Mouse (Mus musculus) limb, embryonic 14.5 days (tissue): ENCODE measurements at regions not wholly inside any gene's neighbourhood (a gene's known extent, or its start where the extent isn't known, plus 50 kb on each side); places are given as distances from the start of the nearest gene placed in this dataset.

Experiments used
- ATAC-seq: fragments of 200-750 bp; cut with Nextera tagmentation; 2 replicates; pipeline ENCODE4 v1.8.0; 2017; ENCODE audit warnings: low read depth, moderate number of reproducible peaks, moderate TSS enrichment; ENCODE audit not compliant: low FRiP score
- DNase-seq: peaks from one replicate; pipeline ENCODE4 v3.0.0-alpha.2; 2015; ENCODE audit warnings: low spot score
- H3K27ac ChIP-seq: fragments of 300-500 bp; sonication (generic); replicated peaks from 2 replicates; pipeline ENCODE4 v1.5.1; 2014; ENCODE audit warnings: low read depth, mild to moderate bottlenecking, low read length, moderate library complexity, mixed read lengths
- H3K27me3 ChIP-seq: fragments of 300-500 bp; sonication (generic); 2 replicates; pipeline ENCODE4 v1.6.1; 2014; ENCODE audit warnings: low read length, mixed read lengths; ENCODE audit not compliant: control insufficient read depth, insufficient read depth
- H3K36me3 ChIP-seq: fragments of 300-500 bp; sonication (generic); 2 replicates; pipeline ENCODE4 v1.6.1; 2014; ENCODE audit warnings: mild to moderate bottlenecking, low read length, moderate library complexity, mixed read lengths; ENCODE audit not compliant: control insufficient read depth, insufficient read depth
- H3K4me1 ChIP-seq: fragments of 300-500 bp; sonication (generic); 2 replicates; pipeline ENCODE4 v1.6.1; 2014; ENCODE audit warnings: antibody characterized with exemption, low read length, mixed read lengths; ENCODE audit not compliant: control insufficient read depth, insufficient read depth
- H3K4me2 ChIP-seq: fragments of 300-500 bp; sonication (generic); replicated peaks from 2 replicates; pipeline ENCODE4 v1.6.1; 2014; ENCODE audit warnings: low read depth, mild to moderate bottlenecking, low read length, moderate library complexity; ENCODE audit not compliant: severe bottlenecking
- H3K4me3 ChIP-seq: fragments of 300-500 bp; sonication (generic); replicated peaks from 2 replicates; pipeline ENCODE4 v1.5.1; 2014; ENCODE audit warnings: low read length
- H3K9ac ChIP-seq: fragments of 300-500 bp; sonication (generic); 2 replicates; pipeline ENCODE4 v1.6.1; 2014; ENCODE audit warnings: mild to moderate bottlenecking, low read depth, low read length, moderate library complexity; ENCODE audit not compliant: severe bottlenecking
- H3K9me3 ChIP-seq: fragments of 300-500 bp; sonication (generic); 2 replicates; pipeline ENCODE4 v1.6.1; 2016; ENCODE audit warnings: low read length; ENCODE audit not compliant: control insufficient read depth
- POLR2A ChIP-seq: fragments of 200-500 bp; IDR thresholded peaks from 2 replicates; pipeline ENCODE4 v1.8.0; 2012; ENCODE audit warnings: inconsistent platforms, mild to moderate bottlenecking, moderate library complexity, borderline replicate concordance; ENCODE audit not compliant: insufficient read depth, insufficient read length; ENCODE audit errors: extremely low read depth
- WGBS: fragments of 180-500 bp; shearing (Covaris S2); extraction: QIAGEN DNeasy Blood & Tissue Kit; methylation state at CpG from one replicate; pipeline ENCODE4 v1.1.7; 2014; 5-methylcytosine and 5-hydroxymethylcytosine counted together

DNA sequence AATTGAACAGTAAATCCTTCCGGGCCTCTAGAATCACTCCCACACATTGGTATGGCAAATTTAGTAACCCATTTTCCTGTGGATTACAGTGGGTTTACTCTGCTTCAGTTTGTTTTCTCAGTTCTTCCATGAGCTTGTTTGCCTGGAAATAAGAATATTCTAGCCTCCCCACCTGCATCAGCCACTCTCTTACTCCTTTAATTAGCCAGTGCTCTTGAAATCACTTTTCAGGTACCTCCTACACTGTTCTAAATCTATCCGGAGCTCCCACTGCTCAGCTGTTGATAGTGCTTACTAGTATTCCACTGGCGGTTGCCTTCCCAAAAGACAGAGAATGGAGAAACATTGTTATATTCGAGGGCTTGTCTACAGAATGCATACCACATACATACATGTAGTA, 167.1 kb downstream of the Htr7 start:
- Histone ChIP-seq H3K9ac (no peak overlapping the region), H3K27ac (no peak overlapping the region), H3K36me3 (no peaks in the 10 kb centered on the region), H3K4me1 (no peaks in the 10 kb centered on the region), H3K4me2 (no peak overlapping the region), H3K27me3 (no peaks in the 10 kb centered on the region), H3K4me3 (no peak overlapping the region), H3K9me3 (no peaks in the 10 kb centered on the region)
- TF ChIP-seq POLR2A, result no peak
- ATAC-seq, result no peak
- WGBS, result 76% methylated on average over 4 of the region's 4 CpGs
- no peak for DNase-seq

DNA sequence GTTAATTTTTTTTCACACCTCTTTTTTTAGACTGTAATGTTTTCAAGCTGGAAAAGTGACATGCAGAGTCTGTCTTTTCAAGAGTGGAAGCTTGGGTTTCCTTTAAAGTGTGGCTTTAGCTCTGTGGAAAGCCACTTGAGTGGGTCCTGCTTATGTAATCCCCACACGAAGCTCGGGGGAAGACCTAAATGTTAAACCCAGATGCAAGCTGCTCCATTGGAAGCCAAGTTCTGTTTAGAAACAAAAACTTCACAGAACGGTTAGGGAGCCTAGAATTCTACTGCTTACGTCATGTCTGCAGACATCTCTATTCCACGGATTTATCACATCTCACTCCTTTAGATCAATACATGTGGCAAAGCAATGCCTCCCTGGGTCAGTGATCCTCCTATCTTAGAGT, 171.0 kb downstream of the Htr7 start:
- H3K27me3 ChIP-seq, result no peaks in the 10 kb centered on the region
- H3K9me3 ChIP-seq, result no peaks in the 10 kb centered on the region
- ATAC-seq (no peak), DNase-seq (no peak)
- H3K4me2 ChIP-seq, result no peak overlapping the region
- H3K27ac ChIP-seq, result no peak overlapping the region
- H3K4me3 ChIP-seq, result no peak overlapping the region
- H3K4me1 ChIP-seq, result no peaks in the 10 kb centered on the region
- no peak for TF ChIP-seq POLR2A
- 62% methylated on average over 5 of the region's 5 CpGs for WGBS
- no peaks in the 10 kb centered on the region for H3K36me3 ChIP-seq
- no peak overlapping the region for H3K9ac ChIP-seq

DNA sequence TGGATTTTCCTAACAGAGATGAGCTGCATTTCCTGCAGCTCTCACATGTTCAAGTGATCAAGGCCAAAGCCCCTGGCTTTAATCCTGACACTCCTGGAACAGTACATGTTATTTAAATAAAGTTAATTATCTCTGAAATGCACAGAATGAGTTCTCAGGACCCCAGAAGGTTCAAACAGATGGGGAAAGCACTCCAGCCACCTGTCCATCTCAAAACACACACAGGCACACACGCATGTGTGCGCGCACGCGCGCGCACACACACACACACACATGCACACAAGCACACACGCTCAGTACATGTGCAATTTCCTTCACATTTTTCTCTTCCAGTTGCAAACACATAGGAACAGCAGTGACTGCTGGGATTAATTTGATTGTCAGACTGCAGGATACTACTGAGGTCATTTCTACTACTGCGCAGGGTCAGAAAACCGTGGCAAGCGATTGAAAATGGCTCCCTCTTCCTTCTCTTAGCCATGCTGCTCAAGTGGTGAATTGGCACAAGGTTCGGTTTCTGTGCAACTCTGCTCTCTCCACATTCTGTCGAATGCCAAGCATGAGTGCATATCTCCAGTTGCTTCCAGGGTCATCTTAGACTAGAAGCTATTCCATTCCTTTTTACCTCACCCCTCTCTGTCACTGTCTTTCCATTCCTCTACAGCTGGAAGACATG, 175.4 kb downstream of the Htr7 start:
- Histone ChIP-seq H3K4me2 (no peak overlapping the region), H3K4me3 (no peak overlapping the region), H3K9ac (no peak overlapping the region), H3K27ac (no peak overlapping the region), H3K27me3 (no peaks in the 10 kb centered on the region), H3K36me3 (no peaks in the 10 kb centered on the region), H3K4me1 (no peaks in the 10 kb centered on the region), H3K9me3 (no peaks in the 10 kb centered on the region)
- ATAC-seq (no peak), DNase-seq (no peak)
- 92% methylated on average over 13 of the region's 13 CpGs for WGBS
- TF ChIP-seq POLR2A, result no peak

DNA sequence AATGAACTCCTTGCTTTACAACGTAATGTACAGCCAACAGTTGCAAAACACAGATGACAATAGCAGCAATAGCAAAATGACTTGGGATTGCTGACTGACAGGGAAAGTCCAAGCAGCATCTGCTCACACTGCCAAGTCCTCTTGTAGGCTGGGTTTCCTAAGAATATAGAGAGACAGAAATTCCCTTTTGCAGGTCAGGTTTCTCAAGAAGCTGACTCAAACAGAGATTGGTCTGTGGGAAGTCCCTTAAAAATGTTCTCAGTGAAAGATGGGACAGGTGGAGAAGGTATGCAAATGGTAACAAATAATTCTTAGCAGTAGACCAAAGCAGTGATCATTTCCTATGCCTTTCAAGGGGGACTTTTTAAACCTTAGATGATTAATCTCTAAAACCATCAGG, 181.8 kb downstream of the Htr7 start:
- H3K4me3 ChIP-seq, result no peak overlapping the region
- TF ChIP-seq POLR2A, result no peak
- DNase-seq (no peak), ATAC-seq (no peak)
- no peaks in the 10 kb centered on the region for H3K36me3 ChIP-seq
- no peaks in the 10 kb centered on the region for H3K9me3 ChIP-seq
- H3K4me2 ChIP-seq, result no peak overlapping the region
- H3K27me3 ChIP-seq, result no peaks in the 10 kb centered on the region
- H3K4me1 ChIP-seq, result no peaks in the 10 kb centered on the region
- WGBS, result 74% methylated on average over 1 of the region's 1 CpGs
- no peak overlapping the region for H3K9ac ChIP-seq
- no peak overlapping the region for H3K27ac ChIP-seq

DNA sequence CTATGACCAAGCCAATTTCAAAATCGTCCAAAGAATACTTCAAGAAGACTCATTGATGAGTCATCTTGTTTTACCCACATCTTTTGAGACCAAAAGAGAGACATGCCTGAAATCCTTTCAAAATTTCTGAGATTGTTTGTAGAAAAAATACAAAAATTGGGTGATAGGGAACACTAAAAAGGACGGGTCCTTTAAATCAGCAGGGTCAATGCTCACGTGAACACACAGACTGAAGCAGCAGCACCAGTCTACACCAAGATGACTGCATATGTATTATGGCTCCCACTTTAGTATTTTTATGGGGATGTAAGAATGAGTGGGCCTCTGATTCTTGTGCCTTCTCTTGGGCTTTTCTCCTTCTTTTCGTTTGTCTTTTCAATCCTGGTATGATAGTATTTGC, 186.6 kb downstream of the Htr7 start:
- no peak for ATAC-seq
- no peaks in the 10 kb centered on the region for H3K27me3 ChIP-seq

DNA sequence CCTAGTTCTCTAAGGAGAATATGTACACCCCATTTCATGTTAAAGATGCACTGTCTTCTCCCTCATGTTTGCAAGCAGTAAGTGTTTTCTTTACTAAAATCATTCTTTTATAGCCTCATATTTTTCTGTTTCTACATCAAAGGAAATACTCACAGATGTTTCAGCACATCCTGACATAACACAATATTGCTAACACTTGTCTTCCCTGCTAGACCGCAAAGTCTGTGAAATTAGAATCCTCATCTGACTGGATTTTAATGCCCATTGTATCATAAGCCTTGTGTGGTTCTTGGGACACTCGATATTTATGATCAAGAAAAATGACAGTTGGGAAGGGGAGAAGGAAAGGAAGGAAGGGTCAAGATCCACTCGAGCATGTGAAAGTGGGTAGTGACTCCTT, 188.8 kb downstream of the Htr7 start:
- H3K27ac ChIP-seq, result no peak overlapping the region
- TF ChIP-seq POLR2A, result no peak
- 81% methylated on average over 3 of the region's 3 CpGs for WGBS
- H3K36me3 ChIP-seq, result no peaks in the 10 kb centered on the region
- H3K4me1 ChIP-seq, result no peaks in the 10 kb centered on the region
- H3K4me2 ChIP-seq, result no peak overlapping the region
- DNase-seq (no peak), ATAC-seq (no peak)
- no peaks in the 10 kb centered on the region for H3K9me3 ChIP-seq
- H3K9ac ChIP-seq, result no peak overlapping the region
- no peaks in the 10 kb centered on the region for H3K27me3 ChIP-seq
- no peak overlapping the region for H3K4me3 ChIP-seq

More for the DNA sequence above, 186.6 kb downstream of the Htr7 start:
- Histone ChIP-seq H3K4me1 (no peaks in the 10 kb centered on the region), H3K36me3 (no peaks in the 10 kb centered on the region), H3K9ac (no peak overlapping the region), H3K4me3 (no peak overlapping the region), H3K4me2 (no peak overlapping the region), H3K27ac (no peak overlapping the region), H3K9me3 (no peaks in the 10 kb centered on the region)
- no peak for DNase-seq
- 79% methylated on average over 4 of the region's 4 CpGs for WGBS
- TF ChIP-seq POLR2A, result no peak
